Mouse (Mus musculus) hindbrain, embryonic 10.5 days (tissue): ENCODE results near the gene Plcb3. TPM values are rescaled to one million over a fixed set of nuclear protein-coding genes. Genes with fewer than 3 reads are reported as not detected.

Source experiments
- DNase-seq: peaks from one replicate; pipeline ENCODE4 v3.0.0-alpha.2; 2017; ENCODE audit warnings: low spot score
- H3K27ac ChIP-seq: fragments of 300-500 bp; sonication (generic); 2 replicates; pipeline ENCODE4 v1.5.1; 2016; ENCODE audit warnings: mild to moderate bottlenecking, moderate library complexity
- H3K27me3 ChIP-seq: fragments of 300-500 bp; sonication (generic); 2 replicates; pipeline ENCODE4 v1.6.1; 2016; ENCODE audit warnings: mild to moderate bottlenecking; ENCODE audit not compliant: poor library complexity, insufficient read depth, severe bottlenecking
- H3K36me3 ChIP-seq: fragments of 300-500 bp; sonication (generic); 2 replicates; pipeline ENCODE4 v1.6.1; 2016; ENCODE audit warnings: mild to moderate bottlenecking, moderate library complexity
- H3K4me1 ChIP-seq: fragments of 300-500 bp; sonication (generic); replicated peaks from 2 replicates; pipeline ENCODE4 v1.6.1; 2016; ENCODE audit warnings: mild to moderate bottlenecking
- H3K4me3 ChIP-seq: fragments of 300-500 bp; sonication (generic); 2 replicates; pipeline ENCODE4 v1.5.1; 2016; ENCODE audit warnings: mild to moderate bottlenecking, moderate library complexity
- H3K9me3 ChIP-seq: fragments of 300-500 bp; sonication (generic); 2 replicates; pipeline ENCODE4 v1.6.1; 2016; ENCODE audit warnings: mild to moderate bottlenecking, moderate library complexity
- WGBS: fragments of 180-500 bp; shearing (Covaris S2); methylation state at CpG from one replicate; pipeline ENCODE4 v1.1.7; 2016; 5-methylcytosine and 5-hydroxymethylcytosine counted together
- polyA plus RNA-seq: library from polyadenylated mRNA; unstranded; fragments of >200 nt; fragmentation: Nextera tagmentation; extraction: Ambion mirVana; gene quantifications from 2 replicates; pipeline ENCODE4 v1.2.1, GENCODE M21; 2016

The Plcb3 gene
- polyA plus RNA-seq, 1 experiment from 2014 or later: 22.3 TPM

- H3K27ac ChIP-seq: peak overlapping the region; percentile 97
- peaks cover 35% of the 10 kb centered on the region for H3K4me1 ChIP-seq
- peaks cover 26% of the 10 kb centered on the region for H3K27me3 ChIP-seq
- no peak for DNase-seq
- peak overlapping the region; percentile 91 for H3K4me3 ChIP-seq
- H3K9me3 ChIP-seq: no peaks in the 10 kb centered on the region
- WGBS: 22% methylated on average over 29 of the region's 29 CpGs
- peaks cover 13% of the 10 kb centered on the region for H3K36me3 ChIP-seq
These were observed 35.6 kb downstream of the Plcb3 start for GRCm38 (mm10) chr19:6940396-6941351.

DNA sequence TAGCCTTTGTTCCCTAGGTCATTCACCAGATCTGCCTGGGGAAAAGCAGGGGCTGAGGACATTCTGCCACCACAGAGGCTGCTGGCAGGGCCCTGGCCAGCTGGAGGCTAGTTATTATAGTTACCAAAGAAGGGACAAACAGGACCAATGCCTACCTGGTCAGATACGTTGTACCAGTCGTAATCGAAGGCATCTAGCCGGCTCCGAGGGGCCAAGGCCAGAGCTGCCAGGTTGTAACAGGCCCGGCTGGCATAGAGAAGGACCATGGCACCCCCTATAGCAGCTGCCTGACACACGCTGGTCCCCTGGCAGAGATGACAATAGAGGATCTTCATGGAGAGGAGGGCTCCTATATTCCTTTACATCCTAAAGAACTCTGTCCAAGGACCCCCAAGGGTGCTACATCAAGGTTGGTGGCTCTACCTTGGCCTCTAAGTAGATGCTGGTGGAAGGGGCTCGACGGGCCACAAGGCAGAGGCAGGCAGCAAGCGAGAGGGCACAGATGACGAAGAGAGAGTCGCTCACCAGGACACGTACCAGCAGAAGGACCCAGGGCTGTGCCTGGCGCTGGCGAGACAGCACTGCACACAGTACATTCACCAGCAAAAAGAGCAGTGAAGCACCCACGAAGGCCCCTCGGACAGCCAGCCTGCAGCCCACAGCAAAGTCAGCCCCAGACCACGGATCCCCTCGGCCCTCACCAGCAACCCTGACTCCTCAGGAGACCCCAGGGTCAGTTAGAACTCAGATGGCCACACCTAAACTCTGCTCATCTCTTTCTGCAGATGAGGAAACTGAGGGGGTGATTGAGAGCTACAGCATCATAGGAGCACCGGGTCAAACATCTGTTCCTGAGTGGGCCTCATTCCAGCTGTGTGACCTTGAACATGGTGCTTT, 36.9 kb downstream of the Plcb3 start:
- Histone ChIP-seq H3K36me3 (0 out of 2 replicates have a peak, but pooled peaks cover 2% of the 10 kb centered on the region), H3K4me1 (peaks cover 37% of the 10 kb centered on the region), H3K4me3 (peak overlapping the region; percentile 7; the same call in 1 of the 2 replicates), H3K27me3 (peaks cover 39% of the 10 kb centered on the region), H3K9me3 (no peaks in the 10 kb centered on the region), H3K27ac (no peak overlapping the region)
- DNase-seq: no peak
- WGBS: 90% methylated on average over 20 of the region's 20 CpGs

GRCm38 (mm10) chr19:6937541-6938465, 38.5 kb downstream of the Plcb3 start:
- H3K27ac ChIP-seq: no peak overlapping the region
- H3K9me3 ChIP-seq: no peaks in the 10 kb centered on the region
- DNase-seq: no peak
- peaks cover 46% of the 10 kb centered on the region for H3K4me1 ChIP-seq
- H3K4me3 ChIP-seq: no peak overlapping the region
- peaks cover 55% of the 10 kb centered on the region for H3K27me3 ChIP-seq
- WGBS: 80% methylated on average over 16 of the region's 16 CpGs
- H3K36me3 ChIP-seq: 0 out of 2 replicates have a peak, but pooled peaks cover 2% of the 10 kb centered on the region

DNA sequence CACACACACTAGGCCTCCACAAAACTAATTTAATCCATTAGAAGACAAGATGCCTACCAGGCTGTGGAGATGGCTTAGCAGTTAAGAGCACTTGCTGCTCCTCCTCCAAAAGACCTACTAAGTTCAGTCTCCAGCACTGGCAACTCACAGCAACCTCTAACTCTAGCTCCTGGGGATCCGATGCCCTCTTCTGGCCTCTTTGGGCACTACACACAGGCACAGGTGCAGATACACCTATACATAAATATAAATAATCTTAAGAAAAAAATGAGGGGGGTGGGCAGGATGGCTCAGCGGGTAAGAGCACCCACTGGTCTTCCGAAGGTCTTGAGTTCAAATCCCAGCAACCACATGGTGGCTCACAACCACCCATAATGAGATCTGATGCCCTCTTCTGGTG, 40.0 kb downstream of the Plcb3 start:
- no peak for DNase-seq
- peaks cover 43% of the 10 kb centered on the region for H3K4me1 ChIP-seq
- no peak overlapping the region for H3K27ac ChIP-seq
- no peak overlapping the region for H3K4me3 ChIP-seq
- H3K27me3 ChIP-seq: peaks cover 70% of the 10 kb centered on the region
- 12% methylated on average over 3 of the region's 3 CpGs for WGBS
- H3K9me3 ChIP-seq: no peaks in the 10 kb centered on the region
- 0 out of 2 replicates have a peak, but pooled peaks cover 2% of the 10 kb centered on the region for H3K36me3 ChIP-seq

GRCm38 (mm10) chr19:6934195-6934977, 41.9 kb downstream of the Plcb3 start, which contains the start of gene Kcnk4:
Gene Kcnk4, minus strand, starts transcription at chr19:6934515.
- Histone ChIP-seq H3K27me3 (peaks cover 89% of the 10 kb centered on the region), H3K4me3 (peak within 1 kb of the TSS; percentile 45), H3K36me3 (0 out of 2 replicates have a peak, but pooled peaks cover 2% of the 10 kb centered on the region), H3K4me1 (peaks cover 26% of the 10 kb centered on the region), H3K9me3 (no peaks in the 10 kb centered on the region), H3K27ac (peak within 1 kb of the TSS; percentile 13; the same call in 1 of the 2 replicates)
- 10% methylated on average over 23 of the region's 23 CpGs for WGBS
- DNase-seq: no peak

DNA sequence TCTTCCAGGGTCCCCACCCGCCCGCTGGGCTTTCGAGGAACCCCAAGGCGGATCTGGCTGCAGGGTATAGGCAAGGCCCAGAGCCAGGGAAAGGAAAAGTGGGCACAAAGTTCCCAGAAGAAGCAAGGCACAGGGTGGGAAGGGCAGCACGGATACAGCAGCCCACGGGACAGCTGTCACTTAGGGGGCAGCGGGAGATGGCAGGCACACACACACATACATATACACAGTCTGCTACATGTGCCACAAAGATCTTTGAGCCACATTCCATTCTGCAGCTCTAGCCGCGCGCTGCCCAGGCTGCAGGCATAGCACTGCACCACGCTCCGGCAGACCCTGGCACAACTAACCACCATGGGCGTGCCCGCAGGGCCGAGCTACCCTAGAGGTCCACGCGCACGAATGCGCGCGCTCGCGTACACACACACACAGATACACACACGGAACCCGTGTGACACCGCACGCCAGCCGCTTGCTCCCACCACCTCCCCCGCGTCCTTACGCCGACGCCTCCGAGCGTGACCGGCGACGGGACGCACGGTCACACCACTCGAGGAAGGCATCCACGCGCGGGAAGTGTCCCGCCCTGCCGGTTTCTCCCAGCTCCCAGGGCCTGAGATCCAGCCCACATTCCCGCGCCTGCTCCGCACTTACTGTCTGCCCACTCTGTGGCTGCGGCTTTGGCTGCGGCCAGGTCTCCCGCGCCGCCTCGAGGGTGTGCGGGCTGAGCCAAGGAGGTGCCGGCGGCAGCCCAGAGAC, 42.7 kb downstream of the Plcb3 start:
- H3K27me3 ChIP-seq: peaks cover 91% of the 10 kb centered on the region
- 0 out of 2 replicates have a peak, but pooled peaks cover 2% of the 10 kb centered on the region for H3K36me3 ChIP-seq
- H3K9me3 ChIP-seq: no peaks in the 10 kb centered on the region
- peak overlapping the region; percentile 45 for H3K4me3 ChIP-seq
- DNase-seq: peak; percentile 34
- H3K4me1 ChIP-seq: peaks cover 21% of the 10 kb centered on the region
- H3K27ac ChIP-seq: peak overlapping the region; percentile 13; the same call in 1 of the 2 replicates
- WGBS: 4% methylated on average over 58 of the region's 58 CpGs

DNA sequence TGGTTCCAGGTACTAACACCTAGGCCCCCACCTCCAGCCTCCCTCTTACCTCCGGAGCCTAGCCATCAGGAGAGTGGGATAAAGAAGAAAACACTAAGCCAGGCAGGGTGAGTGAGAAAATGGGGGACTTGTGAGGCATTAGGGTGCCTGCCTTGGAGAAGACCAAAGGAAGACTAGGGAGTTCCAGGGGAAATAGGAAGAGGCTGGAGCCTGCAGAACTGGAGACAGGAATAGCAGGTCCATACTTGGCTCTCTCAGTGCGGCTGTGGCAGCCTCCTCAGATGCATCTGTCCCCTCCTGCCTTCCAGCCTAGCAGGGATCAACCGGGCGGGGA, 43.2 kb downstream of the Plcb3 start:
- H3K4me1 ChIP-seq: peaks cover 24% of the 10 kb centered on the region
- H3K4me3 ChIP-seq: peak overlapping the region; percentile 45; the same call in 1 of the 2 replicates
- H3K9me3 ChIP-seq: no peaks in the 10 kb centered on the region
- H3K27me3 ChIP-seq: peaks cover 91% of the 10 kb centered on the region
- H3K27ac ChIP-seq: no peak overlapping the region
- 20% methylated on average over 4 of the region's 4 CpGs for WGBS
- H3K36me3 ChIP-seq: no peaks in the 10 kb centered on the region
- no peak for DNase-seq

GRCm38 (mm10) chr19:6932018-6932417, 44.3 kb downstream of the Plcb3 start:
- Histone ChIP-seq H3K36me3 (no peaks in the 10 kb centered on the region), H3K9me3 (no peaks in the 10 kb centered on the region), H3K4me1 (peaks cover 26% of the 10 kb centered on the region), H3K4me3 (no peak overlapping the region), H3K27ac (no peak overlapping the region), H3K27me3 (peaks cover 95% of the 10 kb centered on the region)
- no peak for DNase-seq
- WGBS: 43% methylated on average over 1 of the region's 1 CpGs

DNA sequence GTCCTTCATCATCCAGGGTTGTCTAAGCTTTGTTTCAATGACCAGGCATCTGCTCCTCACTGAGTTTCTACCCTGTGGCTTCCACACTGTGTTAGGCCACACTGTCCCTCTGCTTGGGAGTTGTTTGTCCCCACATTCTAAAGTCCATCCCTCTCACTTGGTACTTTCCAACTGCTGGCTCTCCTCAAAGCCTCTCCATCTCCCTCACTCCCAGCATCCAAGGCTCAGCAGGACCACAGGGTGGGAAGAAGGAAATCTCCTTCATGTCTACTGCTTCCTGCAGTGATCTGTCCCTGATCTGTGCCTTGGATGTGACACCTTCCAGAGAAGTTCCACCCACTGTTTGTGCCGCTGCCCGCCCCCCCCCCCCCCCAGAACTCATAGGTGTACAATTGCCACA, 45.3 kb downstream of the Plcb3 start:
- 0% methylated on average over 2 of the region's 2 CpGs for WGBS
- Histone ChIP-seq H3K27ac (no peak overlapping the region), H3K27me3 (peaks cover 100% of the 10 kb centered on the region), H3K36me3 (no peaks in the 10 kb centered on the region), H3K4me1 (peaks cover 35% of the 10 kb centered on the region), H3K9me3 (0 out of 2 replicates have a peak, but pooled peaks cover 2% of the 10 kb centered on the region), H3K4me3 (no peak overlapping the region)
- no peak for DNase-seq

DNA sequence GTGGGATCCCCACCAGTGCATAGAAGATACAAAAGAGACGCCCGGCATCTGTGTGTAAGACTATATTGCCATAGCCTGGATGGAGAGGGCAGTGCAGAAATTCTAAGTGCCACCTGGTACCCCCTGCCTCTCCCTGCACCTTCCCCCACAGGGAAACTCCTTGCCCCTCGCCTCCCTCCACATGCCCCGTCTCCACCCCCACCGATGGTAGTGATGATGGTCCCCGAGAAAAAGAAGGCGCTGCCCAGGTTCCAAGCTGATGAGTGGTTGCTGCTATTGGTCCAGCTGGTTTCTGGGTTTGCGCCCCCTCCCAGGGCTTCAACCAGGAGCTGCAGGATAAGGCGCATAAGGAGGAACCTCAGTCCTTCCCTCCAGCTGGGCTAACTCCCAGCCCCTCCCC, 48.2 kb downstream of the Plcb3 start:
- H3K27me3 ChIP-seq: peaks cover 100% of the 10 kb centered on the region
- DNase-seq: no peak
- no peaks in the 10 kb centered on the region for H3K36me3 ChIP-seq
- H3K27ac ChIP-seq: no peak overlapping the region
- 8% methylated on average over 9 of the region's 9 CpGs for WGBS
- H3K4me1 ChIP-seq: peaks cover 36% of the 10 kb centered on the region
- H3K4me3 ChIP-seq: 0 out of 2 replicates have a peak overlapping the region, but pooled peaks have one; percentile 0
- H3K9me3 ChIP-seq: 0 out of 2 replicates have a peak, but pooled peaks cover 2% of the 10 kb centered on the region
